Mouse (Mus musculus) forebrain, embryonic 16.5 days (tissue): Measurements from ENCODE around the gene Ifna11. TPM values are rescaled to one million over a fixed set of nuclear protein-coding genes. Genes with fewer than 3 reads are reported as not detected.
"Not testable (repeated sequence)": the region's sequence is repeated elsewhere in the genome, so short reads cannot be mapped to it uniquely, and the experiment has no call there.

Experiments
- ATAC-seq: fragments of 200-750 bp; cut with Nextera tagmentation; 2 replicates; pipeline ENCODE4 v1.8.0; 2017; ENCODE audit warnings: mild to moderate bottlenecking, moderate library complexity
- H3K27ac ChIP-seq: fragments of 300-500 bp; sonication (generic); 2 replicates; pipeline ENCODE4 v1.5.1; 2014; ENCODE audit warnings: low read length, control low read depth
- H3K27me3 ChIP-seq: fragments of 300-500 bp; sonication (generic); replicated peaks from 2 replicates; pipeline ENCODE4 v1.6.1; 2014; ENCODE audit warnings: low read length; ENCODE audit not compliant: control insufficient read depth, insufficient read depth
- H3K36me3 ChIP-seq: fragments of 300-500 bp; sonication (generic); 2 replicates; pipeline ENCODE4 v1.6.1; 2014; ENCODE audit not compliant: control insufficient read depth, insufficient read depth
- H3K4me1 ChIP-seq: fragments of 300-500 bp; sonication (generic); replicated peaks from 2 replicates; pipeline ENCODE4 v1.6.1; 2014; ENCODE audit warnings: low read length; ENCODE audit not compliant: control insufficient read depth, insufficient read depth
- H3K4me2 ChIP-seq: fragments of 300-500 bp; sonication (generic); 2 replicates; pipeline ENCODE4 v1.6.1; 2014; ENCODE audit warnings: mild to moderate bottlenecking, low read length, control low read depth
- H3K4me3 ChIP-seq: fragments of 300-500 bp; sonication (generic); replicated peaks from 2 replicates; pipeline ENCODE4 v1.5.1; 2014; ENCODE audit warnings: mild to moderate bottlenecking, low read length, control low read depth
- H3K9ac ChIP-seq: fragments of 300-500 bp; sonication (generic); replicated peaks from 2 replicates; pipeline ENCODE4 v1.6.1; 2014; ENCODE audit warnings: low read depth, low read length, control low read depth
- H3K9me3 ChIP-seq: fragments of 300-500 bp; sonication (generic); 2 replicates; pipeline ENCODE4 v1.6.1; 2016; ENCODE audit warnings: low read length; ENCODE audit not compliant: control insufficient read depth
- WGBS: fragments of 180-500 bp; shearing (Covaris S2); extraction: QIAGEN DNeasy Blood & Tissue Kit; methylation state at CpG from one replicate; pipeline ENCODE4 v1.1.7; 2014; 5-methylcytosine and 5-hydroxymethylcytosine counted together
- polyA plus RNA-seq: library from polyadenylated mRNA; unstranded; fragments of >200 nt; fragmentation: Nextera tagmentation; extraction: Ambion mirVana; gene quantifications from 2 replicates; pipeline ENCODE4 v1.2.1, GENCODE M21; 2015

Ifna11 gene
- polyA plus RNA-seq, result not detected in 2 replicates

GRCm38 (mm10) chr4:88819659-88820058 is at the start of gene Ifna11:
TSS of gene Ifna11 (plus strand) at chr4:88819959.
- Histone ChIP-seq H3K9ac (no peak within 1 kb of the TSS), H3K36me3 (no peaks in the 10 kb centered on the region), H3K27me3 (no peaks in the 10 kb centered on the region), H3K27ac (no peak within 1 kb of the TSS), H3K4me3 (no peak within 1 kb of the TSS), H3K9me3 (no peaks in the 10 kb centered on the region), H3K4me1 (no peaks in the 10 kb centered on the region), H3K4me2 (no peak within 1 kb of the TSS)
- no peak for ATAC-seq
- WGBS, result 86% methylated on average over 1 of the region's 1 CpGs

GRCm38 (mm10) chr4:88773534-88773933 is 46.2 kb upstream of the Ifna11 start, which contains the start of gene Gm13290:
TSS of gene Gm13290 (plus strand) at chr4:88773834.
- not testable (repeated sequence) for H3K27ac ChIP-seq, H3K27me3 ChIP-seq, H3K4me2 ChIP-seq, H3K4me3 ChIP-seq, H3K36me3 ChIP-seq, H3K9me3 ChIP-seq, H3K4me1 ChIP-seq, ATAC-seq, H3K9ac ChIP-seq
- WGBS, result no CpG with 5 or more reads among the region's 32 CpGs

GRCm38 (mm10) chr4:88776622-88777021 is 43.1 kb upstream of the Ifna11 start, which contains the start of gene Gm13289:
TSS of gene Gm13289 (plus strand) at chr4:88776922.
- not testable (repeated sequence) for H3K36me3 ChIP-seq, H3K4me2 ChIP-seq, H3K4me1 ChIP-seq, H3K9ac ChIP-seq, H3K4me3 ChIP-seq, ATAC-seq, H3K9me3 ChIP-seq, H3K27ac ChIP-seq, H3K27me3 ChIP-seq
- no CpG with 5 or more reads among the region's 29 CpGs for WGBS

GRCm38 (mm10) chr4:88779550-88779949 is 40.2 kb upstream of the Ifna11 start, which contains the start of gene Gm13272:
TSS of gene Gm13272 (plus strand) at chr4:88779850.
- not testable (repeated sequence) for H3K9ac ChIP-seq, ATAC-seq, H3K27ac ChIP-seq, H3K4me2 ChIP-seq, H3K4me1 ChIP-seq, H3K9me3 ChIP-seq, H3K27me3 ChIP-seq, H3K4me3 ChIP-seq, H3K36me3 ChIP-seq
- WGBS, result no CpG with 5 or more reads among the region's 29 CpGs

- not testable (repeated sequence) for H3K9ac ChIP-seq, H3K4me2 ChIP-seq, H3K27ac ChIP-seq, H3K4me1 ChIP-seq, H3K9me3 ChIP-seq, H3K4me3 ChIP-seq, ATAC-seq, H3K36me3 ChIP-seq, H3K27me3 ChIP-seq
- WGBS, result 52% methylated on average over 14 of the region's 18 CpGs
Observed at GRCm38 (mm10) chr4:88780320-88780719, 39.4 kb upstream of the Ifna11 start.

- not testable (repeated sequence) for H3K4me3 ChIP-seq, H3K36me3 ChIP-seq, H3K27ac ChIP-seq, H3K27me3 ChIP-seq, H3K9me3 ChIP-seq, H3K9ac ChIP-seq, H3K4me1 ChIP-seq, ATAC-seq
- H3K4me2 ChIP-seq, result peak within 1 kb of the TSS; percentile 39; the same call in 1 of the 2 replicates
- 36% methylated on average over 3 of the region's 7 CpGs for WGBS
Observed at GRCm38 (mm10) chr4:88781831-88782230, 37.9 kb upstream of the Ifna11 start, which contains the start of gene Ifnz. TSS of gene Ifnz (plus strand) at chr4:88782131.

- H3K4me2 ChIP-seq, result peak overlapping the region; percentile 39; the same call in 1 of the 2 replicates
- not testable (repeated sequence) for ATAC-seq, H3K4me3 ChIP-seq, H3K36me3 ChIP-seq, H3K4me1 ChIP-seq, H3K9ac ChIP-seq, H3K27ac ChIP-seq, H3K27me3 ChIP-seq, H3K9me3 ChIP-seq
- WGBS, result 2% methylated on average over 9 of the region's 31 CpGs
Observed at GRCm38 (mm10) chr4:88782335-88782734, 37.4 kb upstream of the Ifna11 start.

GRCm38 (mm10) chr4:88785409-88785808 is 34.4 kb upstream of the Ifna11 start, which contains the start of gene Gm13276:
TSS of gene Gm13276 (plus strand) at chr4:88785709.
- no CpG with 5 or more reads among the region's 27 CpGs for WGBS
- H3K27ac ChIP-seq, ATAC-seq, H3K4me2 ChIP-seq, H3K9ac ChIP-seq, H3K4me1 ChIP-seq, H3K36me3 ChIP-seq, H3K9me3 ChIP-seq, H3K27me3 ChIP-seq, H3K4me3 ChIP-seq: not testable (repeated sequence)

- not testable (repeated sequence) for H3K27ac ChIP-seq, H3K27me3 ChIP-seq, H3K9ac ChIP-seq, ATAC-seq, H3K4me3 ChIP-seq, H3K36me3 ChIP-seq, H3K4me1 ChIP-seq, H3K9me3 ChIP-seq, H3K4me2 ChIP-seq
- 0% methylated on average over 1 of the region's 28 CpGs for WGBS
Observed at GRCm38 (mm10) chr4:88788402-88788801, 31.4 kb upstream of the Ifna11 start, which contains the start of gene Gm13277. TSS of gene Gm13277 (plus strand) at chr4:88788632.

- not testable (repeated sequence) for H3K4me3 ChIP-seq, H3K27ac ChIP-seq, H3K36me3 ChIP-seq, H3K4me2 ChIP-seq, H3K4me1 ChIP-seq, H3K9me3 ChIP-seq, H3K27me3 ChIP-seq, ATAC-seq, H3K9ac ChIP-seq
- WGBS, result no CpG with 5 or more reads among the region's 28 CpGs
Observed at GRCm38 (mm10) chr4:88791250-88791649, 28.5 kb upstream of the Ifna11 start, which contains the start of gene Gm13278. TSS of gene Gm13278 (plus strand) at chr4:88791550.
